In the genomic region with DNA sequence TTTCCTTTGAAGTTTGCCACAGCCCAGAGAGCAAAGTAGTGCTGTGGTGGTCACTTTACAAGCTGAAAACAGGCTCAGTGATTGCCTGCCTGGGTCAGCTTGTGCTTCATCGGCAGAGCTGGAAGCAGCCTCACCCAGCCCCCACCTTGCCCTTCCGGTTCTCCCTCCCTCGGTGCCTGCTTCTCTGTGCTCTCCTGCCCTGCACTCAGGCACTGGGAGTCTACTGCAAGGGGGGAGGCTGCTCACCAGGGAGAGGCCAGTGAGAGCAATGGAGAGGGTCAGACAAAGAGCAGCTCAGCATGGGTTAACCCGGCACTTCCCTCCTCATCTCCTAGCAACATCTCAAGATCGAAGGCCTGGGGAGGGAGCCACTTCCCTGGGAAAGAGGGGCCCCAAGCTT, we compare ENCODE assay signal across 9 mouse cellular contexts. TPM values are rescaled to one million over a fixed set of nuclear protein-coding genes. Genes with fewer than 3 reads are reported as not detected.
DNase-seq lines count a peak whose midpoint lies in the region; ATAC-seq and TF ChIP-seq lines count a peak whose summit lies in the region.
"Had no signal": no experiment of that assay in that cellular context is flagged by ENCODE, and none has a peak within 500 bp of the region (broad histone marks: within the 10 kb centered on the region; RNA-seq: fewer than 3 reads in every experiment).

No protein-coding gene starts in this region.

- peaks cover 55% of the 10 kb centered on the region for H3K4me1 ChIP-seq in kidney, embryonic 15.5 days
- peaks cover 50% of the 10 kb centered on the region for H3K4me1 ChIP-seq in intestine, embryonic 16.5 days (ENCODE audit: control insufficient read depth, insufficient read depth, low read length)
- peaks cover 12% of the 10 kb centered on the region; the same call in 1 of the 2 replicates for H3K4me1 ChIP-seq in midbrain, postnatal 0 days (ENCODE audit: insufficient read depth, low read length)

- intact Hi-C loops in gastrocnemius, postnatal 14 days (cut with DNase I; ENCODE audit: low total_unique reads) = loop anchor here (5.0 kb wide), 2 partner anchors 33 to 58 kb away; a partner anchor contains a TSS
- intact Hi-C loops in gastrocnemius, adult 2 months (cut with DNase I) = loop anchor here (2.0 kb wide), 1 partner anchor 60 kb away; a partner anchor contains a TSS

- no peak for DNase-seq in kidney, adult 11 months
- DNase-seq in embryo, embryonic 10 days (ENCODE audit: low spot score) = peak; percentile 57
- no peak for DNase-seq in midbrain, postnatal 0 days (ENCODE audit: low spot score)
- no peak for DNase-seq in gastrocnemius, postnatal 14 days
- no peak for DNase-seq in adrenal gland, postnatal 10 days
- no peak for DNase-seq in gastrocnemius, adult 2 months

- H3K27ac ChIP-seq in kidney, embryonic 15.5 days = peak overlapping the region; percentile 75
- no peak overlapping the region for H3K27ac ChIP-seq in intestine, embryonic 16.5 days (ENCODE audit: low read length)
- no peak overlapping the region for H3K27ac ChIP-seq in midbrain, postnatal 0 days (ENCODE audit: low read depth, low read length)
- H3K27ac ChIP-seq in gastrocnemius, adult 2 months = no peak overlapping the region

- 0 out of 2 replicates have a peak overlapping the region, but pooled peaks have one; percentile 1 for H3K4me3 ChIP-seq in kidney, embryonic 15.5 days (replicated peaks)
- H3K4me3 ChIP-seq in intestine, embryonic 16.5 days (ENCODE audit: low read length) = no peak overlapping the region
- no peak overlapping the region for H3K4me3 ChIP-seq in midbrain, postnatal 0 days (ENCODE audit: low read depth, low read length)
- no peak overlapping the region for H3K4me3 ChIP-seq in gastrocnemius, adult 2 months

- WGBS in kidney, embryonic 15.5 days = under 1% methylated on average over 5 of the region's 5 CpGs
- 0% methylated on average over 5 of the region's 5 CpGs for WGBS in intestine, embryonic 16.5 days
- 2% methylated on average over 5 of the region's 5 CpGs for WGBS in midbrain, postnatal 0 days

- no peak for TF ChIP-seq CTCF in midbrain, postnatal 0 days (IDR thresholded peaks at IDR 0.05)
- no peak for TF ChIP-seq CTCF in gastrocnemius, adult 2 months (IDR thresholded peaks at IDR 0.05)

- H3K9me3 ChIP-seq in kidney, embryonic 15.5 days (replicated peaks) = no peaks in the 10 kb centered on the region
- no peaks in the 10 kb centered on the region for H3K9me3 ChIP-seq in intestine, embryonic 16.5 days (ENCODE audit: control insufficient read depth, low read length)
- no peaks in the 10 kb centered on the region for H3K9me3 ChIP-seq in midbrain, postnatal 0 days (ENCODE audit: low read length)

- peak overlapping the region; percentile 52 for H3K4me2 ChIP-seq in kidney, embryonic 15.5 days
- peak overlapping the region; percentile 20 for H3K4me2 ChIP-seq in intestine, embryonic 16.5 days (ENCODE audit: low read depth, low read length)
- H3K4me2 ChIP-seq in midbrain, postnatal 0 days (ENCODE audit: low read depth, low read length, poor library complexity, severe bottlenecking) = 0 out of 2 replicates have a peak overlapping the region, but pooled peaks have one; percentile 3

- no peaks in the 10 kb centered on the region for H3K36me3 ChIP-seq in kidney, embryonic 15.5 days
- H3K36me3 ChIP-seq in intestine, embryonic 16.5 days (ENCODE audit: control insufficient read depth, insufficient read depth, low read length) = no peaks in the 10 kb centered on the region
- H3K36me3 ChIP-seq in midbrain, postnatal 0 days (ENCODE audit: insufficient read depth, low read length) = no peaks in the 10 kb centered on the region

- peak; percentile 30 for ATAC-seq in kidney, embryonic 15.5 days (replicated peaks; ENCODE audit: low FRiP score)
- peak; percentile 19; the same call in 1 of the 2 replicates for ATAC-seq in intestine, embryonic 16.5 days
- no peak for ATAC-seq in midbrain, postnatal 0 days (ENCODE audit: low FRiP score)
- ATAC-seq: Patski had no signal

- no peak overlapping the region for H3K9ac ChIP-seq in kidney, embryonic 15.5 days
- peak overlapping the region; percentile 4 for H3K9ac ChIP-seq in intestine, embryonic 16.5 days (ENCODE audit: low read depth, low read length)
- no peak overlapping the region for H3K9ac ChIP-seq in midbrain, postnatal 0 days (replicated peaks; ENCODE audit: low read length, poor library complexity, severe bottlenecking)

- H3K27me3 ChIP-seq in kidney, embryonic 15.5 days = peaks cover 8% of the 10 kb centered on the region
- H3K27me3 ChIP-seq in intestine, embryonic 16.5 days (replicated peaks; ENCODE audit: control insufficient read depth, insufficient read depth, low read length) = no peaks in the 10 kb centered on the region
- peaks cover 5% of the 10 kb centered on the region; the same call in 1 of the 2 replicates for H3K27me3 ChIP-seq in midbrain, postnatal 0 days (ENCODE audit: insufficient read depth, low read length)
- H3K27me3 ChIP-seq: Patski had no signal

RNA-seq across cellular contexts. Expression of a gene that starts 2.2 kb away (rescaled TPM):
- 0.23 and 0.24 TPM in 2 replicates for polyA plus RNA-seq in kidney, embryonic 15.5 days (2015; fragmentation: Nextera tagmentation; extraction: Ambion mirVana)
- polyA plus RNA-seq in intestine, embryonic 16.5 days (2015; fragmentation: Nextera tagmentation; extraction: Ambion mirVana) = 0.17 and 0.31 TPM in 2 replicates
- total RNA-seq in midbrain, postnatal 0 days (2014; rRNA removed) = 1.1 and 2.9 TPM in 2 replicates
- 2.1 and 2.5 TPM in 2 replicates for polyA plus RNA-seq in midbrain, postnatal 0 days (2015; fragmentation: Nextera tagmentation; extraction: Ambion mirVana)
- total RNA-seq in gastrocnemius, postnatal 14 days (2021) = 1 to 10 TPM; 1.5 to 1.6 TPM
- under 1 TPM; 0.48 to 0.58 TPM for total RNA-seq in adrenal gland, postnatal 10 days (2021)
- total RNA-seq in gastrocnemius, adult 2 months (2021) = 1 to 10 TPM; 1.6 to 1.8 TPM

RNA-seq across cellular contexts. Expression of a gene that starts 2.9 kb away (rescaled TPM):
- 0.82 and 1.2 TPM in 2 replicates for polyA plus RNA-seq in kidney, embryonic 15.5 days (2015; fragmentation: Nextera tagmentation; extraction: Ambion mirVana)
- 0.48 and 1.1 TPM in 2 replicates for polyA plus RNA-seq in intestine, embryonic 16.5 days (2015; fragmentation: Nextera tagmentation; extraction: Ambion mirVana)
- 1.1 and 2.6 TPM in 2 replicates for total RNA-seq in midbrain, postnatal 0 days (2014; rRNA removed)
- polyA plus RNA-seq in midbrain, postnatal 0 days (2015; fragmentation: Nextera tagmentation; extraction: Ambion mirVana) = 2.9 TPM in 2 replicates
- 1 to 10 TPM; 6.5 to 7.0 TPM for total RNA-seq in gastrocnemius, postnatal 14 days (2021)
- under 1 TPM; 0.69 to 0.97 TPM for total RNA-seq in adrenal gland, postnatal 10 days (2021)
- total RNA-seq in gastrocnemius, adult 2 months (2021) = 10 to 100 TPM in 1 of 2 experiments, 1 to 10 TPM in 1; 9.9 to 11.7 TPM

RNA-seq across cellular contexts. Expression of a gene that starts 24.2 kb away (rescaled TPM):
- 8.6 and 10.3 TPM in 2 replicates for polyA plus RNA-seq in kidney, embryonic 15.5 days (2015; fragmentation: Nextera tagmentation; extraction: Ambion mirVana)
- polyA plus RNA-seq in intestine, embryonic 16.5 days (2015; fragmentation: Nextera tagmentation; extraction: Ambion mirVana) = 36.2 and 38.1 TPM in 2 replicates
- 69.7 and 76.6 TPM in 2 replicates for total RNA-seq in midbrain, postnatal 0 days (2014; rRNA removed)
- 45.7 and 46.5 TPM in 2 replicates for polyA plus RNA-seq in midbrain, postnatal 0 days (2015; fragmentation: Nextera tagmentation; extraction: Ambion mirVana)
- 1 to 10 TPM in 1 of 2 experiments, under 1 TPM in 1; 0.97 to 1.3 TPM for total RNA-seq in gastrocnemius, postnatal 14 days (2021)
- 1 to 10 TPM; 5.5 to 9.0 TPM for total RNA-seq in adrenal gland, postnatal 10 days (2021)
- total RNA-seq in gastrocnemius, adult 2 months (2021) = under 1 TPM in 1 of 2 experiments, not detected in 1; 0.22 TPM

RNA-seq across cellular contexts. Expression of a gene that starts 27.9 kb away (rescaled TPM):
- 51.9 and 55.2 TPM in 2 replicates for polyA plus RNA-seq in kidney, embryonic 15.5 days (2015; fragmentation: Nextera tagmentation; extraction: Ambion mirVana)
- 59.3 and 61.4 TPM in 2 replicates for polyA plus RNA-seq in intestine, embryonic 16.5 days (2015; fragmentation: Nextera tagmentation; extraction: Ambion mirVana)
- total RNA-seq in midbrain, postnatal 0 days (2014; rRNA removed) = 59.3 and 65.5 TPM in 2 replicates
- polyA plus RNA-seq in midbrain, postnatal 0 days (2015; fragmentation: Nextera tagmentation; extraction: Ambion mirVana) = 57.1 and 64.1 TPM in 2 replicates
- total RNA-seq in gastrocnemius, postnatal 14 days (2021) = 10 to 100 TPM; 10.6 to 12.5 TPM
- total RNA-seq in adrenal gland, postnatal 10 days (2021) = 10 to 100 TPM; 27.1 to 28.4 TPM
- 10 to 100 TPM; 15.8 to 16.0 TPM for total RNA-seq in gastrocnemius, adult 2 months (2021)

RNA-seq across cellular contexts. Expression of a gene that starts 50.3 kb away (rescaled TPM):
- polyA plus RNA-seq in kidney, embryonic 15.5 days (2015; fragmentation: Nextera tagmentation; extraction: Ambion mirVana) = 83.3 and 96.0 TPM in 2 replicates
- 96.8 and 128 TPM in 2 replicates for polyA plus RNA-seq in intestine, embryonic 16.5 days (2015; fragmentation: Nextera tagmentation; extraction: Ambion mirVana)
- 221 and 264 TPM in 2 replicates for total RNA-seq in midbrain, postnatal 0 days (2014; rRNA removed)
- polyA plus RNA-seq in midbrain, postnatal 0 days (2015; fragmentation: Nextera tagmentation; extraction: Ambion mirVana) = 94.0 and 104 TPM in 2 replicates
- total RNA-seq in gastrocnemius, postnatal 14 days (2021) = 10 to 100 TPM; 19.0 to 22.0 TPM
- total RNA-seq in adrenal gland, postnatal 10 days (2021) = 10 to 100 TPM; 60.1 to 70.9 TPM
- total RNA-seq in gastrocnemius, adult 2 months (2021) = 10 to 100 TPM; 25.2 to 25.9 TPM
